Mouse (Mus musculus): ENCODE data around the gene 9430015G10Rik.

DNA sequence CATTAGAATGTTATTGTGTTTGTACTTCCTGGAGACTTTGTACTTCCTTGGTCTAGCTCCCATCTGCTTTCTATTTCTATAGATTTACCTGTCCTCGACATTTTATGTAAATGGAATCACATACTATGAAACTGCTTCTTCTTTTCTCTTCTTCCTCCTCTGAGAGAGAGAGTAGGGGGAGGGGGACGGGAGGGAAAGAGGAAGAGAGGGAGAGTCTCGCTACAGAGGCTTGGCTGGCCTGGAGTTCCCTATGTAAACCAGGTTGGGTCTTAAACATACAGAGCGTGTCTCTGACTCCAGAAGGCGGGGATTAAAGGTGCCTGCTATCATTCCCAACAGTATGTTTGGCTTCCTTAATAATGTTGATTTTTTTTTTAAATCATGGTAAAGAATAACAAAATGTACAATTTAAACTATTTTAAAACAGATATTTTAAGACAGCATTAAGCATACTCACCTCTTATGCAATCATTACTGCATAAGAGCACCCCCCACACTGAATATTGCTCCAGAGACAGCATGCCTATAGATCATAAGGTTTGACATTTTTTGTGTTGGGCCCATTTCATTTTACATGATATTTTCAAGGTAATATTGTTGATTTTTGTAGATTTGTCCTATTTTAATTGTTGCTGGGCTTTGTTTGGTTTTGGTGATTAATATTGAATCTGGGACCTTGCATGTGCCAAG is 22.2 kb upstream of the 9430015G10Rik start:
- no peak for TF ChIP-seq CTCF (conservative IDR thresholded peaks at IDR 0.05; ENCODE audit: low read length)
- no peak for TF ChIP-seq NANOG (IDR thresholded peaks at IDR 0.05; ENCODE audit: borderline replicate concordance, low read length)
- TF ChIP-seq POU5F1 (IDR thresholded peaks at IDR 0.05; ENCODE audit: borderline replicate concordance, low read length): no peak
